Mouse (Mus musculus): ENCODE data around the gene Man2a2. TPM values are rescaled to one million over a fixed set of nuclear protein-coding genes. Genes with fewer than 3 reads are reported as not detected.
A peak's percentile ranks its signal among the peaks of the same experiment; 100 is the strongest.

Man2a2 gene
- polyA plus RNA-seq, 1 experiment: 30.2 TPM

- H3K27me3 ChIP-seq (ENCODE audit: control insufficient read depth, insufficient read depth, low read length): no peaks in the 10 kb centered on the region
- peak overlapping the region; percentile 78 for H3K27ac ChIP-seq (ENCODE audit: insufficient read depth, low read depth, low read length)
- peaks cover 19% of the 10 kb centered on the region; the same call in 1 of the 2 replicates for H3K4me1 ChIP-seq (ENCODE audit: control insufficient read depth, insufficient read depth, insufficient read length, low read length)
- peak overlapping the region; percentile 93 for H3K4me3 ChIP-seq (ENCODE audit: low read depth, low read length)
- under 1% methylated on average over 45 of the region's 45 CpGs for WGBS
- TF ChIP-seq POLR2A (IDR thresholded peaks at IDR 0.05; ENCODE audit: low read depth, low read length): peak; percentile 87
- TF ChIP-seq CTCF (IDR thresholded peaks at IDR 0.05; ENCODE audit: extremely low read depth, insufficient read length, insufficient replicate concordance, low read depth, low read length): peak; percentile 89
- peaks cover 15% of the 10 kb centered on the region for H3K36me3 ChIP-seq (ENCODE audit: control insufficient read depth, insufficient read depth, low read length)
These were observed 31.2 kb downstream of the Man2a2 start for GRCm38 (mm10) chr7:80339793-80340628.

- Histone ChIP-seq H3K4me3 (ENCODE audit: low read depth, low read length) (peak overlapping the region; percentile 93), H3K4me1 (ENCODE audit: control insufficient read depth, insufficient read depth, insufficient read length, low read length) (peaks cover 23% of the 10 kb centered on the region; the same call in 1 of the 2 replicates), H3K36me3 (ENCODE audit: control insufficient read depth, insufficient read depth, low read length) (peaks cover 15% of the 10 kb centered on the region), H3K27me3 (ENCODE audit: control insufficient read depth, insufficient read depth, low read length) (no peaks in the 10 kb centered on the region), H3K27ac (ENCODE audit: insufficient read depth, low read depth, low read length) (no peak overlapping the region)
- TF ChIP-seq POLR2A (IDR thresholded peaks at IDR 0.05; ENCODE audit: low read depth, low read length) (no peak), CTCF (IDR thresholded peaks at IDR 0.05; ENCODE audit: extremely low read depth, insufficient read length, insufficient replicate concordance, low read depth, low read length) (no peak)
- WGBS: 6% methylated on average over 17 of the region's 17 CpGs
These were observed 31.8 kb downstream of the Man2a2 start for GRCm38 (mm10) chr7:80339371-80339770.

- H3K27ac ChIP-seq (ENCODE audit: insufficient read depth, low read depth, low read length): no peak overlapping the region
- H3K4me1 ChIP-seq (ENCODE audit: control insufficient read depth, insufficient read depth, insufficient read length, low read length): peaks cover 16% of the 10 kb centered on the region; the same call in 1 of the 2 replicates
- no peaks in the 10 kb centered on the region for H3K27me3 ChIP-seq (ENCODE audit: control insufficient read depth, insufficient read depth, low read length)
- TF ChIP-seq CTCF (IDR thresholded peaks at IDR 0.05; ENCODE audit: extremely low read depth, insufficient read length, insufficient replicate concordance, low read depth, low read length) (no peak), POLR2A (IDR thresholded peaks at IDR 0.05; ENCODE audit: low read depth, low read length) (no peak)
- 90% methylated on average over 3 of the region's 3 CpGs for WGBS
- no peak overlapping the region for H3K4me3 ChIP-seq (ENCODE audit: low read depth, low read length)
- peaks cover 35% of the 10 kb centered on the region for H3K36me3 ChIP-seq (ENCODE audit: control insufficient read depth, insufficient read depth, low read length)
These were observed 34.2 kb downstream of the Man2a2 start for GRCm38 (mm10) chr7:80336932-80337331.

GRCm38 (mm10) chr7:80334848-80335247, 36.3 kb downstream of the Man2a2 start:
- Histone ChIP-seq H3K36me3 (ENCODE audit: control insufficient read depth, insufficient read depth, low read length) (peaks cover 56% of the 10 kb centered on the region), H3K27me3 (ENCODE audit: control insufficient read depth, insufficient read depth, low read length) (no peaks in the 10 kb centered on the region), H3K27ac (ENCODE audit: insufficient read depth, low read depth, low read length) (peak overlapping the region; percentile 44), H3K4me3 (ENCODE audit: low read depth, low read length) (peak overlapping the region; percentile 31), H3K4me1 (ENCODE audit: control insufficient read depth, insufficient read depth, insufficient read length, low read length) (peaks cover 16% of the 10 kb centered on the region; the same call in 1 of the 2 replicates)
- 57% methylated on average over 4 of the region's 4 CpGs for WGBS
- TF ChIP-seq POLR2A (IDR thresholded peaks at IDR 0.05; ENCODE audit: low read depth, low read length) (no peak), CTCF (IDR thresholded peaks at IDR 0.05; ENCODE audit: extremely low read depth, insufficient read length, insufficient replicate concordance, low read depth, low read length) (no peak)

GRCm38 (mm10) chr7:80331433-80331832, 39.7 kb downstream of the Man2a2 start:
- Histone ChIP-seq H3K36me3 (ENCODE audit: control insufficient read depth, insufficient read depth, low read length) (peaks cover 82% of the 10 kb centered on the region), H3K27me3 (ENCODE audit: control insufficient read depth, insufficient read depth, low read length) (no peaks in the 10 kb centered on the region), H3K4me3 (ENCODE audit: low read depth, low read length) (no peak overlapping the region), H3K4me1 (ENCODE audit: control insufficient read depth, insufficient read depth, insufficient read length, low read length) (peaks cover 8% of the 10 kb centered on the region; the same call in 1 of the 2 replicates), H3K27ac (ENCODE audit: insufficient read depth, low read depth, low read length) (no peak overlapping the region)
- TF ChIP-seq POLR2A (IDR thresholded peaks at IDR 0.05; ENCODE audit: low read depth, low read length): no peak
- no peak for TF ChIP-seq CTCF (IDR thresholded peaks at IDR 0.05; ENCODE audit: extremely low read depth, insufficient read length, insufficient replicate concordance, low read depth, low read length)
- 94% methylated on average over 19 of the region's 19 CpGs for WGBS

- peaks cover 81% of the 10 kb centered on the region for H3K36me3 ChIP-seq (ENCODE audit: control insufficient read depth, insufficient read depth, low read length)
- TF ChIP-seq CTCF (IDR thresholded peaks at IDR 0.05; ENCODE audit: extremely low read depth, insufficient read length, insufficient replicate concordance, low read depth, low read length) (no peak), POLR2A (IDR thresholded peaks at IDR 0.05; ENCODE audit: low read depth, low read length) (no peak)
- no peaks in the 10 kb centered on the region for H3K27me3 ChIP-seq (ENCODE audit: control insufficient read depth, insufficient read depth, low read length)
- WGBS: 89% methylated on average over 8 of the region's 8 CpGs
- no peak overlapping the region for H3K27ac ChIP-seq (ENCODE audit: insufficient read depth, low read depth, low read length)
- H3K4me1 ChIP-seq (ENCODE audit: control insufficient read depth, insufficient read depth, insufficient read length, low read length): peaks cover 6% of the 10 kb centered on the region; the same call in 1 of the 2 replicates
- no peak overlapping the region for H3K4me3 ChIP-seq (ENCODE audit: low read depth, low read length)
These were observed 40.9 kb downstream of the Man2a2 start for GRCm38 (mm10) chr7:80330278-80330677.

- Histone ChIP-seq H3K4me1 (ENCODE audit: control insufficient read depth, insufficient read depth, insufficient read length, low read length) (peaks cover 4% of the 10 kb centered on the region; the same call in 1 of the 2 replicates), H3K36me3 (ENCODE audit: control insufficient read depth, insufficient read depth, low read length) (peaks cover 55% of the 10 kb centered on the region), H3K27me3 (ENCODE audit: control insufficient read depth, insufficient read depth, low read length) (no peaks in the 10 kb centered on the region), H3K4me3 (ENCODE audit: low read depth, low read length) (no peak overlapping the region), H3K27ac (ENCODE audit: insufficient read depth, low read depth, low read length) (no peak overlapping the region)
- TF ChIP-seq POLR2A (IDR thresholded peaks at IDR 0.05; ENCODE audit: low read depth, low read length): no peak
- TF ChIP-seq CTCF (IDR thresholded peaks at IDR 0.05; ENCODE audit: extremely low read depth, insufficient read length, insufficient replicate concordance, low read depth, low read length): no peak
- WGBS: 93% methylated on average over 19 of the region's 19 CpGs
These were observed 45.1 kb downstream of the Man2a2 start for GRCm38 (mm10) chr7:80326076-80326475.

Measured in small intestine, adult 2 months (tissue).